Mouse (Mus musculus) thymus, postnatal 10 days (tissue): ENCODE results near the gene Tia1.
A peak's percentile ranks its signal among the peaks of the same experiment; 100 is the strongest.

Experiments
- DNase-seq, 2 experiments: peaks; one replicate each; pipeline ENCODE4 v3.0.0; 2021; ENCODE audit warnings: low spot score in 2 of 2

Gene Tia1

DNA sequence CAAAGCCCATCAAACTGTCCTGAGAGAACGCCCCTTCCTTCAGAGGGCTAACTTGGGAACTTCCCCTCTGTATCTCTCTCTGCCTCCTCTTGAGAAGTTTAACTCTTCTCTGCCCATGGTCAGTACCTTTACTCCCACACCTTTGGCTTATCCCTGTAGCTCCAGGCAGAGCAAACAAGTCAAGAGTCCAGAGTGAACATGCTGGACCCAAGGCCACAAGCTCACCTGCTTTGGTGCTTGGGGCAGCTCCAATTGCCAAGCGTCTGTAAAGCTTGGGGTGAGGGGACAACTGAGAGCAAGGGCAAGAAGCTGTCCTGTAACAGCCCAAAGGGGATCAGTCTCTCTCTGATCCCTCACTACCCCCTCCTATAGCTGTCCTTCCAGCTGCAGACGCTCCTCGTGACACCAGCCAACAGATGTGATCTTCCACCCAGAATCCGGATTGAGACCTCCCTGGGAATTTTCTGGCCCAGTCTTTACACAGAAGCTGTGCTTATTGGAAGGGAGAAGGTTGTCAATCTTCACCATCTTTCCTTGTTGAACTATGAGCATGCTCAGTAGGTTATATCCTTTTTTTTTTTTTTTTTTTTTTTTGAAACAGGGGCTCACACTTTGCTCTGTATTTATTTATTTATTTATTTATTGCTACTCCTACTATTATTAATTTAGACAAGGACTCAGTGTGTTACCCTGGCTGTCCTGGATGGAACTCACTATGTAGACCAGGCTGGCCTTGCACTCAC, 18.5 kb upstream of the Tia1 start:
- no peak for DNase-seq

DNA sequence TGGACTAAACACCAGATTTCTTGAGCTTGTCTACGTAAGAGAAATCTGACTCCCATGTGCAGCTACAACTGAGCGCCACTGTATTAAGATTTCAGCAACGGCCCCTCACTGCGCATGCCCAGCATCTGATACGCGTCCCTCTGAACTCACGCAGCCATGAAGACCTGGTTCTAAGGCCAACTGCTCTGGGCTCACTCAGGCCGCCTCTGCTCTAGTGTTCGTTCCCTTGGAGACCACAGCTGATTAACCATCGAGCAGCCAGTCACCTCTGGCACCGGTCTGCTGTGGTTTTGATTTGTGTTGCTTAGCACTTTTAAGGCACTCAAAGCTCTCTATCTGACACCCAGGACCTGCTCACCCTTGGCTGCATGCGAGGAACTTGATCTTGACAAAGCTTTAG, 16.7 kb upstream of the Tia1 start:
- no peak for DNase-seq

DNA sequence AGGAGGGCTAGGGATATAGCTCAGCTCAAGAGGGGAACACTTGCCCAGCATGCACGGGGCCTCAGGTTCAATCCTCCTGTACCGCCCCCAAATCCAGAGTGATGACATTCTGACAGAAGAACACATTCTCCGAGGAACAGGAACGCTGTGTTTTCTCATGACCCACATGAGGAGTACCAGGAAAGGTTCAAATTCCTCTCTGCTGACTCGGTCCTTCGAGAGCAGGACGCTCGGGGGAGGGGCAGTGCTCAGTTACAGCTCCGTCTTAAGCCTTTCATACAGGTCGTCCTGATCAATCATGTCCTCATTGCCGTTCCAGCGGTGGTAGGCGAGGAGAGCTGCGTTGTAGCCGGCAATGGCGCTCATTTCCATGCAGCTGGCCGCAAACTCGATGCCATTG, 15.6 kb upstream of the Tia1 start:
- no peak for DNase-seq

DNA sequence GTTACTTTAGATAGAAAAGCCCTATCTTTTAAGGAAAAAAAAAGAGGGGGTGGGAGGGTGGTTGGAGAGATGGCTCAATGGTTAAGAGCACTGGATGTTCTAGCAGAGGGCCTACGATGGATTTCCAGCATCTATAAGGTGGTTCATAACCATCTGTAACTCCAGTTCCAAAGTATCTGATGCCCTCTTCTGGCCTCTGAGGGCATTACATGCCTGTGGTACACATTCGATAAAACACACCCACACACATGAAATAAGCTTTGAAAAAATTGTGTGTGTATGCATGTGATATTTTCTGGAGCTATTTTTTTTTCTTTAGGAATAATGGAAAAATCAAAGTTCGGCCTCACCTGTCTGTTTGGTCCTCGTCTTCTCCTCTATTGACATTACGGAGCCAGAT, 12.7 kb upstream of the Tia1 start:
- no peak for DNase-seq

DNA sequence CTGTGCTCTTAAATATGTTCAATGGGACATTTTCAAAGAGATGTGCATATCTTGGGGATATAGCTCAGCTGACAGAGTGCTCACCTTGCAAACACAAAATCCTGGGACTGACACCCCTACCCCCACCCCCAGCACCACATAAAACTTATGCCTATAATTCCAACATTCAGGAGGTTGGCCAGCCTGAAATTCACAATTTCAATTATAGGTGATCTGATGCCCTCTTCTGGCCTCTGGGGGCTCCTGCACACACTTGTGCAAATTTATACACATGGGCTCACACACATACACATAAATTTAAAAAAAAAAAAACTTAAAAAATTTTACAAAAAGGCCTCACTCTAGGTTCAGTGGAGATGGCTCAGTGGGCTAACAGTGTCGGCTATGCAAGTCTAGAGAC, 10.8 kb upstream of the Tia1 start:
- no peak for DNase-seq

- no peak for DNase-seq
Measured at GRCm38 (mm10) chr6:86394078-86394720, 9.8 kb upstream of the Tia1 start.

GRCm38 (mm10) chr6:86395021-86395420, 9.0 kb upstream of the Tia1 start:
- DNase-seq = no peak

- DNase-seq = no peak
Measured at GRCm38 (mm10) chr6:86395969-86396368, 8.1 kb upstream of the Tia1 start.

- DNase-seq = peak; percentile 74 to 77
Measured at GRCm38 (mm10) chr6:86396581-86397256, 7.3 kb upstream of the Tia1 start, which contains the start of gene Pcyox1. TSS of gene Pcyox1 (minus strand) at chr6:86397154.

DNA sequence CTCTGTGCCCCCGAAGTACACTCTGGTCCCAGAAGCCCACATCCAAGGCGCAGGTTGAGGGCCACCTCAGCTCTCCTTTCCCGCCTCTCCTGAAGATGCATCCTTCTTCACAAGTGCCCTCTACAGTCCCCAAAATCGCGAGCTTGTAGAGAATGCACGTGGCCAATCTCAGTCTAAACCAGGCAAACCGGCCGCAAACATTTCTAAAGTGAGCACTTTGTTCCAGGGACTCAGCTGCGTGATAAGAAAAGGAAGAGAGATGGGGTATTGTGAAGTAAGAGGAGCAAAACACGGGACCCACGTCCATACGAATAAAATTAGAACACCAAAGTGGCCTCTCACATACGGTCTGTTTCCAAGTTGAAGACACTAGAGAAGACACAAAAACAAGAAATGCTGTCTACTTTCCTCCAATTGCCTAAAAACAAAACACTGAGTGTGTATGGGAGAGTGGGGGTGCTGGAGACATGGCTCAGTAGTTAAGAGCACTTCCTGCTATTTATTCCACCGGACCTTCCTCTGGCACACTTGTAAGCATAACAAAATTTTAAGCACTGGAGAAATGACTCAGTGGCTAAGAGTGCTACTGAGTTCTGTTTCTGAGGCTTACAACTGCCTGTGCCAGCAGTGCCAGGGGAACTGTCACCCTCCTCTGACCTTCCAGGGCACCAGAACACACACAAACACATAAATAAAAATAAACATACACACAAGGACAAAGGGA, 6.6 kb upstream of the Tia1 start:
- no peak for DNase-seq

- DNase-seq = no peak
Measured at GRCm38 (mm10) chr6:86398986-86399385, 5.0 kb upstream of the Tia1 start.

DNA sequence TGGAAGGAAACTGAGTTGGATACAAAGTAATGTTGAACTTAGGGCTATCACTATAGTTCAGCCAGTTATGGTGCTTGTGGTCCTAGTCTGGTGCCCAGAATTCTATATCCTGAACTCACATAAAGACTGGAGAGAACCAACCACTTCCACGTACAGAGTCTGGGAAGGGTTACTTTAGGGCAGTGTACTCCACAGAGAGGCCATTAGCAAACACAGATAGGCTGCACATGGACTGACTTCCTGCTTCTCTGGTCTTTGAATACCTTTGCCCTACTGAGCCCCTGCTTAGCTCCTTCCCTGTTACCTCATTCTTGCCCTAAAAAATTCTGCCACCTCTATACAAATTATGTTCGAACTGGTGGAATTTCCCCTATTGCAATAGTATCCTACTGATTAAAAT, 4.0 kb upstream of the Tia1 start:
- DNase-seq = no peak

GRCm38 (mm10) chr6:86400972-86401371, 3.0 kb upstream of the Tia1 start:
- DNase-seq = peak; percentile 77 to 82

GRCm38 (mm10) chr6:86402681-86403607, 1.1 kb upstream of the Tia1 start:
- DNase-seq = no peak

DNA sequence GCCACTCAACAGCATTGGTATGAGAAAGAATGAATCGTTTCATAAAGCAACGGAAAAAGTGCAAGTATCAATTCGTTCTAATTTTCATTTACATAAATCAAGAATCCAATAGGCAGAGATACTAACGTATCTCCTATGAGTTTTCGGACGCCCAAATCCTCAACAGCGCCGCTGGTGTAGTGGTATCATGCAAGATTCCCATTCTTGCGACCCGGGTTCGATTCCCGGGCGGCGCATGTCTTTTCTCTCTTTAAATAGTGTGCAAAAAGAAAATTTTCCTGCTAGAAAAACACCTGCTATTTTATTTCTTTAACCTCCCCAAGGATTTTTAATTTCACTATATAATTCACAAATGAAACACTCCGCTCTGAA, 305 bp upstream of the Tia1 start:
- DNase-seq = peak in 1 of 2 experiments; percentile 79

- no peak for DNase-seq
Measured at GRCm38 (mm10) chr6:86404996-86405395, 977 bp downstream of the Tia1 start.

- DNase-seq = no peak
Measured at GRCm38 (mm10) chr6:86406306-86406705, 2.3 kb downstream of the Tia1 start.

GRCm38 (mm10) chr6:86418711-86419110, 14.7 kb downstream of the Tia1 start:
- no peak for DNase-seq

GRCm38 (mm10) chr6:86419239-86419638, 15.2 kb downstream of the Tia1 start:
- no peak for DNase-seq

- no peak for DNase-seq
Measured at GRCm38 (mm10) chr6:86420491-86420890, 16.5 kb downstream of the Tia1 start.

DNA sequence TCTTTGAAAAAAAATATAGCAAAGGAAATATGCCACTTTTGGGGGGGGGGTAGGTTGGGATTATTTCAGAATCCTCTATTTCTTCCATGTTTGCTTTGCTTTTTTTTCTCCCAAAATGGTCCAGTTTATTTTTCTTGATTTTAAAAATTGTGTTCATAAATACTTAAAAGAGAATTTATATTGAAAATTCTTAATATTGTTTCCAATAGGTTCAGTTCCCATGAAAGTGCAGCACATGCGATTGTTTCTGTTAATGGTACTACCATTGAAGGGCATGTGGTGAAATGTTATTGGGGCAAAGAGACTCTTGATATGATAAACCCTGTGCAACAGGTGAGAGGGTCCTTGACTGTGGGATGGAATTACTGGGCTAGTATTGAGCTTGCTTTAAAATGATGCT, 22.3 kb downstream of the Tia1 start, which contains the start of gene Gm44790:
Gm44790 (plus strand) TSS at position 301 of the 400 bp plus-strand sequence.
- no peak for DNase-seq
